Mouse (Mus musculus) bone marrow, adult 2 months (tissue): ENCODE data around the gene Ifi27l2a. TPM values are rescaled to one million over a fixed set of nuclear protein-coding genes. Genes with fewer than 3 reads are reported as not detected.

Source experiments
- H3K27ac ChIP-seq: fragments of 200-500 bp; 2 replicates; pipeline ENCODE4 v1.5.1; 2012; ENCODE audit warnings: low read depth, mild to moderate bottlenecking, control low read depth, inconsistent platforms, low read length; ENCODE audit not compliant: control insufficient read depth, poor library complexity, insufficient read depth
- H3K4me1 ChIP-seq: fragments of 200-500 bp; 2 replicates; pipeline ENCODE4 v1.6.1; 2011; ENCODE audit warnings: low read length; ENCODE audit not compliant: control insufficient read depth, insufficient read depth
- H3K4me3 ChIP-seq: fragments of 200-500 bp; replicated peaks from 2 replicates; pipeline ENCODE3; 2011; ENCODE audit warnings: mild to moderate bottlenecking, low read depth, low read length, control low read depth; ENCODE audit not compliant: control insufficient read depth
- CTCF ChIP-seq: fragments of 200-500 bp; IDR thresholded peaks from 2 replicates; pipeline ENCODE4 v1.5.1; 2011; ENCODE audit warnings: low read length, control low read depth; ENCODE audit not compliant: control insufficient read depth, insufficient read depth
- POLR2A ChIP-seq: fragments of 200-500 bp; IDR thresholded peaks from 2 replicates; pipeline ENCODE4 v1.6.1; 2011; ENCODE audit warnings: low read depth, mild to moderate bottlenecking, control low read depth, low read length, borderline replicate concordance; ENCODE audit not compliant: control insufficient read depth
- WGBS: fragments of 180-500 bp; shearing (Covaris S2); methylation state at CpG from one replicate; pipeline ENCODE4 v1.1.7; 2018; 5-methylcytosine and 5-hydroxymethylcytosine counted together
- polyA plus RNA-seq: library from polyadenylated mRNA; stranded (reverse); fragments of >200 nt; gene quantifications from 2 replicates; pipeline ENCODE4 v1.2.4, GENCODE M21; 2011; ENCODE audit warnings: low replicate concordance; ENCODE audit not compliant: missing spikeins, insufficient read depth, insufficient read length

Ifi27l2a gene
- polyA plus RNA-seq, 1 experiment, result 112 TPM

DNA sequence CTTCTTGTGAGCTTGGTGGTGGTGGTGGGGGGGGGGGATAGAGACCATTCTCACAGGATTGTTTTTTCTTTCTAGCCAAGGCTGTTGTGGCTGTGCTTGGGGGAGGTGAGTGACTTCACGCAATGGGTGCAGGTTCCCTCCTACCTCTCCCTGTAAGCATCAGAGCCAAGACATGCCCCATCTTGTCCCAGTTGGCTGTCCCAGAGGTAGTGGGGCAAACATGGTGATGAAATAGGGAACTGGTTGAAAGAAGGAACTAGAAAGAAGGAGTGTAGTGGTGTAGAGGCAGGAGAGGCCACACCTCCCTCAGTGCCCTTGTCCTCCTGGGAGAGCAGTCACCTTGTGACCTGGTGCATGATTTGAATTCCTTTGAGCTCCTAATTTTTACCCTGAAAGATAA, 5.9 kb downstream of the Ifi27l2a start:
- peaks cover 4% of the 10 kb centered on the region for H3K4me1 ChIP-seq
- peak overlapping the region; percentile 10; the same call in 1 of the 2 replicates for H3K27ac ChIP-seq
- no peak overlapping the region for H3K4me3 ChIP-seq
- TF ChIP-seq POLR2A, result no peak
- TF ChIP-seq CTCF, result no peak
- 82% methylated on average over 1 of the region's 1 CpGs for whole genome bisulfite sequencing

DNA sequence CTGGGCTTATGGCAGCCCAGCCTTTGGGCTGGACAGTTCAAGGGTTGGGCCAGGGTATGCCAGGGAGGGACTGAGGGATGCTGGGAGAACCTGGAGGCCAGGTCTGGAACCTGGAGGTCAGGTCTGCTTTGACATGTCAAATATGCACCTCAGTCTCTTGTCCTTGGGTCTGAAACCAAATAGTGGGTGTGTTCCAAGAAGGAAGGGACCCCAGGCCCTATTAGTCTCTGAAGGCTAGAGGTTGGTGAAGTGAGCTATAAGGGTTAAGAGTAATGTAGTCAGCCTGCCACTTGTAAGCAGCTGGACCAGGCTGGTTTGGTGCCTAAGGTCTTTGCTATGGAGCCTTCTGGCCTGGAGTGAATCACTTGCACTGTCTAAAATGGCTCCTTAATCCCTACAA, 8.6 kb downstream of the Ifi27l2a start:
- Histone ChIP-seq H3K27ac (peak overlapping the region; percentile 84), H3K4me3 (peak overlapping the region; percentile 46), H3K4me1 (peaks cover 4% of the 10 kb centered on the region)
- TF ChIP-seq CTCF (no peak), POLR2A (no peak)

DNA sequence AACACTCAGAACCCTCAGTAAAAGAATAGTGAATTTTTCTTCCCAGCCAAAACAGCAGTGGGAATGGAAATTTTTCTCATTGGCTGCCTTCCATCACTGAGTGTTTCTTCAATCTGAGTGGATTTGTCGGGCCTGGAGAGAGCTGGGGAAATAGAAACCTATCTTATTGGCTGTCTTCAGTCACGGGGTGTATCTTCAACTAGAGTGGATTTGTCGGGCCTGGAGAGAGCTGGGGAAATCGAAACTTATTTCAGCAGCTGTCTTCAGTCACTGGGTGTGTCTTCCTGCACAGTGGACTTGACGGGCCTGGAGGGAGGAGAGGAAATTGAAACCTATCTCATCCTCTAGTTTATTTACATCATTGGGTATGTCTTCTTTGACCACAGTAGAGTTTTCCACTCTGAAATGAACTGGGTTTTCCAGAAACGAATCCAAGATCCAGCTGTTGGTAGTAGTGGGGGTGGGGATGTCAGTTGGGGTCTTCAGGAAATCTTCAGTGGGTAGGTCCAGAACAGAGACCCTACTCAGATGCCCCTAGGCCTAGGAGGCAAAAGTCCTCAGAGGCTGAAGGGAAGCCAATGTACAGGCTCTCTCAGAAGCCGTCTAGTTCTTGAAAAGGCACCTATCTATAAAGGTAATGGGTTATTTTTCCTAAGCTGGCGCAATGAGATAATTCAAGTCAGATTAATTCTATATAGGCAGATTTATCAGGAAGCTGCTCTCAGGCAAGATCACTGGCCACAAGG, 9.3 kb downstream of the Ifi27l2a start, which contains the start of gene Ifi27:
Ifi27 (plus strand) TSS at position 226 of the 746 bp plus-strand sequence.
- WGBS, result 26% methylated on average over 8 of the region's 8 CpGs
- TF ChIP-seq POLR2A (no peak; the same call in 1 of the 2 replicates), CTCF (no peak)
- Histone ChIP-seq H3K27ac (peak within 1 kb of the TSS; percentile 84), H3K4me3 (peak within 1 kb of the TSS; percentile 46), H3K4me1 (peaks cover 4% of the 10 kb centered on the region)

DNA sequence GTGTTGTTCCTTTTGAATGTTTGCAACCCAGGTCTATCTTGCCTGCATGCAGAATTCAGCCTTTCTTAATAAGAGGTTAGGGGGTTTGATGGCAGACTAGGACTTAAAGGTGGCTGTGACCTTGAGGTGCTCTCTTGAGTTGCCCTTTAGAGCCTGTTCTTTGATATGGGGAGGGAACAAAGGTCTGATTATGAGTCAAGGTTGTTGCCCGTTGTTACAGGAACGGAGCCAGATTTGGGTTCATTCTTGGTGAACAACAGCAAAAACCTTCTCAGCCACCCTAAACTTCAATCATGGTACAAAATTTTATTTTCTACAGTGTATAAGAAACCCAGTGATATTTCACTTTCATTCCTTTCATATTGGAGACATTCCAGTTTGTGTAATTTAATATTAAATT, 10.1 kb downstream of the Ifi27l2a start:
- H3K27ac ChIP-seq, result no peak overlapping the region
- 83% methylated on average over 2 of the region's 2 CpGs for WGBS
- TF ChIP-seq CTCF (no peak), POLR2A (no peak)

DNA sequence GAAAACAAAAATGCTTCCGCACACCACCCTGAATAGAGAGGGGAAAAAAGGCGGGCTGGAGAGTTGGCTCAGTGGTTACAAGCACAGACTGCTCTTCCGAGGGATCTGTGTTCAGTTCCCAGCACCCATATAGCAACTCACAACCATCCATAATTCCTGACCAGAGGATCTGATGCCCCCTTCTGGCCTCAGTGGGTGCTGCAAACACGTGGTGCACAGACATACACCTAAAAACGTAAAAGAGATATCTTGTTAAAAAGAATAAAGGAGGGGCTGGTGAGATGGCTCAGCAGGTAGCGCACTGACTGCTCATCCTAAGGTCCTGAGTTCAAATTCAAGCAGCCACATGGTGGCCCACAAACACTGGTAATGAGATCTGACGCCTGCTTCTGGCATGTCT, 16.8 kb downstream of the Ifi27l2a start:
- 88% methylated on average over 7 of the region's 7 CpGs for WGBS
- no peak overlapping the region for H3K4me3 ChIP-seq
- TF ChIP-seq POLR2A (no peak), CTCF (no peak)
- H3K27ac ChIP-seq, result no peak overlapping the region
- H3K4me1 ChIP-seq, result no peaks in the 10 kb centered on the region; the same call in 1 of the 2 replicates

More for the DNA sequence above, 10.1 kb downstream of the Ifi27l2a start:
- Histone ChIP-seq H3K4me3 (no peak overlapping the region), H3K4me1 (peaks cover 4% of the 10 kb centered on the region)

DNA sequence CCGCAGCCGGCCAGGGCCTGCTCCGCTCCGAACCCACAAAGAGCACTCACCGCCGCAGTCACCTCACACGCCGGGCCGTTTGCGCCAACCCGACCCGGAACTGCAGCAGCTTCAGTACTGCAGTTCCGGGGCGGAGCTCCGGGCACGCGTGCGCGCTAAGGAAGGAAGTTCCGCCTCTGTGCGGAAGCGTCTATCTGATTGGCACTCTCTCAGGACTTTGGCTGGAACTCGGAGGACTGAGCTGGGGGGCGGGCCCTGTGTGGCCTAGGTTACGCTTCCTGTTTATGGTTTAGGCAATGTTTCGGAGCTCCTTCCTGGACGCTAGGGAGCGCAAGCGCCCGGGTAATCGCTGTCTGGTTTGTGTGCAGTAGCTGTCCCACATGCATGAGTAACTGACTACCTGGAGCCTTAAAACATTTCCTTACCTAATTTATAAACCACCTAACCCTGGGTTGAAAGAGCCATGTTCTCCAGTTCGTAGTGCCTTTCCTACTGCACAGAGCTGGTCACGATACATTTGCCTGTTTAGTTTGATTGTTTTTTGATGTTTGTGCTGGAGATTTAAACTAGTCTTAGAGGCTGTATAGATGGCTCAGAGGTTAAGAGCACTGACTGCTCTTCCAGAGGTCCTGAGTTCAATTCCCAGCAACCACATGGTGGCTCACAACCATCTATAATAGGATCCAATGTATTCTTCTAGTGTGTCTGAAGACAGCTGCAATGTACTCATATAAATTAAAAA, 17.6 kb downstream of the Ifi27l2a start, which contains the start of gene Ddx24:
Ddx24 (minus strand) TSS at position 102 of the 742 bp plus-strand sequence.
- Histone ChIP-seq H3K4me1 (no peaks in the 10 kb centered on the region; the same call in 1 of the 2 replicates), H3K27ac (peak within 1 kb of the TSS; percentile 29; the same call in 1 of the 2 replicates), H3K4me3 (peak within 1 kb of the TSS; percentile 83)
- TF ChIP-seq POLR2A (peak; percentile 89; the same call in 1 of the 2 replicates), CTCF (peak; percentile 88)
- WGBS, result under 1% methylated on average over 33 of the region's 33 CpGs

DNA sequence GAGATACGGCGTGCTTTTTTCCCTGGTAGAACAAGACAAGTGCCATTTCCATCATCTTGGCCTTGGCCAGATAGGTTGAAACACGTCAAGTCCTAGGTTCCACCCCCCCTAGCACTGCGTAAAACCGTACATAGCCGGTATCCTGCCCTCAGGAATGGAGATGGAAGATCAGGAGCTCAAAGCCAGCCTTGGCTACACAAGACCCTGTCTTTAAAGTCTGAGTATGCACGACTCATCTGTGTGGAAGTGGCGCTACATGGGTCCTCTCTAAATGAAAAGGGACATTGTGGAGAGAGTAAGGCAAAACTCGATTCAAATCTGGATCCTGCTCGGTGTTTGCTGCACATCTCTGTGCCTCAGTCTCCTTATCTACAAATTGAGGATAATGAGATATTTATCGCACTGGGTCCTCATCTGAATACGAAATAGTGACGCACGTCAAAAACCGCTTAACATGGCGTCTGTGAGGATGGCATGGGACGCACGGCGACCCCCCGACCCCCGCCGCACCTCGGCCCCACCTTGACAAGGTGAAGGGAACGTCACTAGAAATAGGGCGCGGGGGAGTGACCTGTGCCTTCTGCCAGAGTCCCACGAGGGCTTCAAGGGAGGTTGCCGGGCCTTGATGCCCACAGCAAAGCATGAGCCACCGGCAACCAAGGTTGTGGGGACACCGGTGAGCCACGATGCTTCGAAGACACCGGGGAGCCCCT, 18.3 kb downstream of the Ifi27l2a start:
- WGBS, result 8% methylated on average over 33 of the region's 33 CpGs
- peak overlapping the region; percentile 29; the same call in 1 of the 2 replicates for H3K27ac ChIP-seq

More for the DNA sequence above, 18.3 kb downstream of the Ifi27l2a start:
- H3K4me3 ChIP-seq, result peak overlapping the region; percentile 83
- TF ChIP-seq CTCF, result no peak
- TF ChIP-seq POLR2A, result no peak
- H3K4me1 ChIP-seq, result no peaks in the 10 kb centered on the region; the same call in 1 of the 2 replicates
